Mouse (Mus musculus) midbrain, embryonic 12.5 days (tissue): ENCODE measurements around the gene Ppp2ca. TPM values are rescaled to one million over a fixed set of nuclear protein-coding genes. Genes with fewer than 3 reads are reported as not detected.
"Not testable (repeated sequence)": the region's sequence is repeated elsewhere in the genome, so short reads cannot be mapped to it uniquely, and the experiment has no call there.

Experiments
- ATAC-seq: fragments of 200-750 bp; cut with Nextera tagmentation; 2 replicates; pipeline ENCODE4 v1.8.0; 2017; ENCODE audit warnings: low read depth, moderate TSS enrichment, moderate library complexity; ENCODE audit not compliant: low FRiP score
- H3K27ac ChIP-seq: fragments of 300-500 bp; sonication (generic); replicated peaks from 2 replicates; pipeline ENCODE4 v1.5.1; 2016; ENCODE audit warnings: mild to moderate bottlenecking
- H3K27me3 ChIP-seq: fragments of 300-500 bp; sonication (generic); 2 replicates; pipeline ENCODE4 v1.6.1; 2016; ENCODE audit warnings: mild to moderate bottlenecking
- H3K36me3 ChIP-seq: fragments of 300-500 bp; sonication (generic); 2 replicates; pipeline ENCODE4 v1.6.1; 2016
- H3K4me1 ChIP-seq: fragments of 300-500 bp; sonication (generic); 2 replicates; pipeline ENCODE4 v1.6.1; 2016
- H3K4me2 ChIP-seq: fragments of 300-500 bp; sonication (generic); replicated peaks from 2 replicates; pipeline ENCODE4 v1.6.1; 2016; ENCODE audit warnings: mild to moderate bottlenecking, moderate library complexity
- H3K4me3 ChIP-seq: fragments of 300-500 bp; sonication (generic); 2 replicates; pipeline ENCODE4 v1.5.1; 2016; ENCODE audit warnings: mild to moderate bottlenecking
- H3K9ac ChIP-seq: fragments of 300-500 bp; sonication (generic); replicated peaks from 2 replicates; pipeline ENCODE4 v1.6.1; 2016; ENCODE audit warnings: mild to moderate bottlenecking, moderate library complexity
- H3K9me3 ChIP-seq: fragments of 300-500 bp; sonication (generic); 2 replicates; pipeline ENCODE4 v1.6.1; 2016; ENCODE audit warnings: mild to moderate bottlenecking
- WGBS: fragments of 180-500 bp; shearing (Covaris S2); methylation state at CpG from one replicate; pipeline ENCODE4 v1.1.7; 2016; 5-methylcytosine and 5-hydroxymethylcytosine counted together
- polyA plus RNA-seq: library from polyadenylated mRNA; unstranded; fragments of >200 nt; fragmentation: Nextera tagmentation; extraction: Ambion mirVana; gene quantifications from 2 replicates; pipeline ENCODE4 v1.2.1, GENCODE M21; 2016

Ppp2ca gene
- polyA plus RNA-seq, 1 experiment from 2014 or later: 128 TPM

DNA sequence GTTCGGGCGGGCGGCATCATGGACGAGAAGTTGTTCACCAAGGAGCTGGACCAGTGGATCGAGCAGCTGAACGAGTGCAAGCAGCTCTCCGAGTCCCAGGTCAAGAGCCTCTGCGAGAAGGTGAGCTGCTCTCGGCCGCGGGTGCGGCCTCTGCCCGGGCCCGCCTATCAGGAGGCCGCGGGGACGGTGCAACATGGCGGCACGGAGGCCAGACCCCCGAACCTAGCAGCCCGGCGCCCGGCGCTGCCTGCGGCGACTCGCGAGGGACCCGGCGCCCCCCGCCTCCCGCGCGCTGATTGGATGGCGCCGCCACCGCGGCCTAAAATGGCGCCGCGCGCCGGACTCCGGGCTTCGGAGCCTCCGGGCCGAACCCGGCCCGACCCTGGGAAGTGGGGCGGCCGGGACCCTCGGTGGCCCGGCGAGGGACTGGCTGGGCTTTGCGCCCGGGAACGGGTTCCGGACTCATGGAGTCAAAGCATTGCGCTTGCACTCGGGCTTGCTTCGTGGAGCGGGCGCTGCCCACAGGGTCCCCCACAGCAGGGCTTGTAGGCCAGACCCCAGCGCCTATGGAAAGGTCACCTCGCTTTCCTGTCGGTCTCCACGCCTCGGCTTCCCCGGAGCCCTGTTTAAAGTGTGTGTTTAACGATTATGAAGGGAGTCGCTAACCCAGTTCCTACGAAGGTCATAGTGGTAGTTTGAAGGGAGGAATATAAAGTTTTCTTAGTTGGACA lies 715 bp downstream of the Ppp2ca start:
- ATAC-seq: peak; percentile 83
- peaks cover 34% of the 10 kb centered on the region for H3K4me1 ChIP-seq
- H3K4me3 ChIP-seq: peak overlapping the region; percentile 100
- no peaks in the 10 kb centered on the region for H3K36me3 ChIP-seq
- H3K9me3 ChIP-seq: no peaks in the 10 kb centered on the region
- WGBS: 0% methylated on average over 49 of the region's 72 CpGs
- H3K4me2 ChIP-seq: peak overlapping the region; percentile 86
- peak overlapping the region; percentile 99 for H3K27ac ChIP-seq
- H3K27me3 ChIP-seq: no peaks in the 10 kb centered on the region
- H3K9ac ChIP-seq: peak overlapping the region; percentile 99

DNA sequence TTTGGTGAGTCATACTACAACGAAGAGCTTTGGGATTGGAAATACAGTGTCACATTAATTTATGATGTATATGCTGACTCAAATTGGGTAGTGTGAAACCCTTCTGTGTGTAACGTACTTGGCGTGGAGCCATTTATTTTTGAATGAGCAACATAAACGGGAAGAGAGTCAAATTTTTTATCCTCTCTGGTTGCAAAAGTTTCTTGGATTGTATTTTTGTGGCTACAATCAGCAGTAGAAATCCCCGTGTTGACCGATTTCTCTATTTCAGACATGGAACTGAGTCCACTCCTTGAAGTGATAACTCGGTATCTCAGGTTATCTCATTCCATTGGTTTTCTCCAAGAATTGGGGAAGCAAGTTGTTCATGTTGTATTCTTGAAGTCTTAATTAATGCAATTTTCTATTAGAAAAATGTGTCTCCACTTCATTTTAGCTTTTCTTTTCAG lies 1.3 kb downstream of the Ppp2ca start:
- peak overlapping the region; percentile 100 for H3K4me3 ChIP-seq
- peak overlapping the region; percentile 86 for H3K4me2 ChIP-seq
- WGBS: 7% methylated on average over 7 of the region's 7 CpGs
- H3K4me1 ChIP-seq: peaks cover 34% of the 10 kb centered on the region
- H3K9ac ChIP-seq: peak overlapping the region; percentile 99
- no peaks in the 10 kb centered on the region for H3K9me3 ChIP-seq
- ATAC-seq: no peak
- H3K27ac ChIP-seq: peak overlapping the region; percentile 99
- H3K36me3 ChIP-seq: no peaks in the 10 kb centered on the region
- H3K27me3 ChIP-seq: no peaks in the 10 kb centered on the region

DNA sequence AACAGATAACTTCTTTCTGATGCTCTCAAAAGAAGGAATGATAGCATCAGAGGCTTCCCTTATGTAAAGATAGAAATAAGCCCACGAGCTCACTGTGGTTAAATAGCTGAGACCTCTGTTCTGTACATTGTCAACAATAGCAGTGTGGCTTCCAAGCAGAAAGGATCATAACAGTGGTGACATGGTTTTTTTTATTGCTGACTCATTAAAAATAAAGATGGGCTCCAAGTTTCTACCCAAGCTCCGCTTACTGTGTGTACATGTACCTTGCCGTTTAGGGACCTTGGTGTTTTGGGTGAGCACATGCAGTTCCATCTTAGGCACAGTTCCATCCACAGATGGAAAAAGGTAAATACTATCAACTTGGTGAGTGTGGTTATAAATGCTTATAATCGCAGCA lies 4.5 kb downstream of the Ppp2ca start:
- Histone ChIP-seq H3K9ac (no peak overlapping the region), H3K9me3 (no peaks in the 10 kb centered on the region), H3K36me3 (no peaks in the 10 kb centered on the region), H3K27me3 (no peaks in the 10 kb centered on the region), H3K27ac (no peak overlapping the region), H3K4me2 (no peak overlapping the region), H3K4me1 (peaks cover 32% of the 10 kb centered on the region), H3K4me3 (no peak overlapping the region)
- WGBS: 89% methylated on average over 4 of the region's 4 CpGs
- ATAC-seq: no peak

DNA sequence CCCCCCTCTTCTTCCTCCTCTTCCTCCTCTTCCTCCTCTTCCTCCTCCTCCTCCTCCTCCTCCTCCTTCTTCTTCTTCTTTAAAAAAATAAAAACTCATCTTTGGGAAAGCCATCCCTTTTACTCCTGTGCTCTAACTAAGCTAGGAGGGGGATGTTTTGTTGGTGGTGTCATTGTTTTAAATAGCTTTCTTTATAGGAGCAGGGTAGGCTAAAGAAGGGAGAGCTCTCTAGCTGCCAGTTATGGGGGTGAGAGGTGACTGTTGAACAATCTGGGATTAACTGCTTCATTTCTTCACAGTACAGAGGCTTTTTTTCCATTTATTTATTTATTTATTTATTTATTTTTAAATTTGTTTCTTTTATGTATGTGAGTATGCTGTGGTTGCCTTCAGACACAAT lies 7.0 kb downstream of the Ppp2ca start:
- Histone ChIP-seq H3K9me3 (no peaks in the 10 kb centered on the region), H3K36me3 (no peaks in the 10 kb centered on the region), H3K9ac (no peak overlapping the region), H3K4me3 (no peak overlapping the region), H3K27me3 (no peaks in the 10 kb centered on the region), H3K4me2 (no peak overlapping the region), H3K27ac (no peak overlapping the region), H3K4me1 (peaks cover 22% of the 10 kb centered on the region)
- no peak for ATAC-seq

DNA sequence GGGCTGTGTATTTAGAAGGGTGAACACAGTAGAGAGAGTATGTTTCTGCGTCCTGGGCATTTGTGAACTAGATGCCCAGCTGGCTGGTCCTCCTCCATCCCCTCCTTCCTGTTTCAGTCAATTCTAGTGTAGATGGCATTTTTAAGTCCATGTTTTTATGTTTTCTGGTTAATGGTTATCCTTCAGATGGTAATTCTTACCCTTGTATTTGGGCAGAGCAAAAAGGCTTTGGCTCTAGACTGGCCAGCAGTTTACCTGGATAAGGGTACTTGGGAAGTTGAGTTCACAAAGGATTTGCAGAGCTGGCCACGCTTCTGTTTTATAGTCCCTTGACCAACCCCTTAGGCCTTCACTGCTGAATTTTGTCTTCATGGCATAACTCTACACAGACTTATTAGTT lies 7.6 kb downstream of the Ppp2ca start:
- WGBS: 96% methylated on average over 2 of the region's 2 CpGs
- Histone ChIP-seq H3K36me3 (no peaks in the 10 kb centered on the region), H3K4me2 (no peak overlapping the region), H3K4me1 (peaks cover 16% of the 10 kb centered on the region), H3K27ac (no peak overlapping the region), H3K27me3 (no peaks in the 10 kb centered on the region), H3K9me3 (no peaks in the 10 kb centered on the region), H3K9ac (no peak overlapping the region), H3K4me3 (no peak overlapping the region)
- no peak for ATAC-seq

DNA sequence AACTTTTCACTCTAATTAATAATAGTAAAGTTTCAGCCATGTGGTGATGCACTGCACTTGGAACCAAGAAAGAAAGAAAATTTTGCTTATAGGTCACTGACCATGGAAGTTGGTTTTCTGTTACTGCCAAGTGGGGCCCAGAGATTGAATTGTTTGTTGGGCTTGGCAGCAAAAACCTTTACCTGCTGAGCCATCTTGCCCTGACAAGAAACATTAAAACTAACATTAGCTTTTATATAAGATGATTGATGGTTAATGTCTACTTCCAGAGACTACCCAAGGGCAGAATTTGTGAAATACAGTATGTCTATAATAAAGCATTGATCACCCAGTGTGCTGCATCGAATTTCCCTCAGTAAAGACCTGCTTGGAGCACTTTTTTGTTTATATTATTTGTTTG lies 8.0 kb downstream of the Ppp2ca start:
- Histone ChIP-seq H3K9ac (no peak overlapping the region), H3K36me3 (no peaks in the 10 kb centered on the region), H3K4me1 (peaks cover 16% of the 10 kb centered on the region), H3K27me3 (no peaks in the 10 kb centered on the region), H3K27ac (no peak overlapping the region), H3K4me3 (no peak overlapping the region), H3K4me2 (no peak overlapping the region), H3K9me3 (no peaks in the 10 kb centered on the region)
- WGBS: 96% methylated on average over 1 of the region's 1 CpGs
- ATAC-seq: no peak

DNA sequence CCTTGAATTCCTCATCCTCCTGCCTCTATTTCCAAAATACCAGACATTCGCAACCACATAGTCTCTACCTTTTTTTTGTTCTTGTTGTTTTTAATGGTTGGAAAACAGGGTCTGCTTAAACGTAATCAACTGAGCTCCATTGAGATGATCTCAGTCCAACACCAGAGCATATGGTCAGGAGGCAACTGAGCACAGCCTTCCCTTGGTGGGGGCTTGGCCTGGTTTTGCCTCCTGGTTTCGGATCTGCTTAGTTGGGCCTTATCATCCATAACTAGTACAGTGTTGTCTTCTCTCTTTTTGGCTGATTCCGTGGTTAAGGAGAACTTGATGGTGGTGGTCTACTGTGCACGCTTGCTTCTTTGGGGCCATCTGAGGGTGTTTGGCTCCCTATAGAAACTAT lies 10.3 kb downstream of the Ppp2ca start:
- no peaks in the 10 kb centered on the region for H3K9me3 ChIP-seq
- no peak overlapping the region for H3K4me2 ChIP-seq
- no peaks in the 10 kb centered on the region for H3K36me3 ChIP-seq
- no peaks in the 10 kb centered on the region for H3K27me3 ChIP-seq
- ATAC-seq: no peak
- 93% methylated on average over 5 of the region's 5 CpGs for WGBS
- H3K4me1 ChIP-seq: peaks cover 6% of the 10 kb centered on the region; the same call in 1 of the 2 replicates
- no peak overlapping the region for H3K9ac ChIP-seq
- no peak overlapping the region for H3K27ac ChIP-seq
- no peak overlapping the region for H3K4me3 ChIP-seq

DNA sequence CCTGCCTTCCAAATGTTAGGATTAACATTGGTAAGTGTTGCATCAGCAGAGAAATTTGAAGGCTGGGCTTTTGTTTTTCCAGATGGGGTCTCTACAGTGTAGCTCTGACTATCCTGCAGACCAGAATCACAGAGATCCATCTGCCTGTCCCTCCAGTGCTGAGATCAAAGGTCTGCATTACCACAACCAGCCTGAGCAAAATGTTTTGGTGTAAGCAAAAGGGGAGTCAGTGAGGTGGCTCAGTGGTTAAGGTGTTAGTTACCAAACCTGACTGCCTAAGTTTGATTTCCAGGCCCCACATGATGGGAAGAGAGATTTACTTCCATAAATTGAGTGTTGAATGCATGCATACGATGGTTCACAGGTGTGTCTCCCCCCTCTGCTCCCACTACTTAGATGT lies 10.9 kb downstream of the Ppp2ca start:
- Histone ChIP-seq H3K9ac (no peak overlapping the region), H3K27ac (no peak overlapping the region), H3K4me3 (no peak overlapping the region), H3K4me2 (no peak overlapping the region), H3K36me3 (0 out of 2 replicates have a peak, but pooled peaks cover 2% of the 10 kb centered on the region), H3K27me3 (no peaks in the 10 kb centered on the region), H3K4me1 (peaks cover 6% of the 10 kb centered on the region; the same call in 1 of the 2 replicates), H3K9me3 (no peaks in the 10 kb centered on the region)
- WGBS: 88% methylated on average over 1 of the region's 1 CpGs
- ATAC-seq: no peak

DNA sequence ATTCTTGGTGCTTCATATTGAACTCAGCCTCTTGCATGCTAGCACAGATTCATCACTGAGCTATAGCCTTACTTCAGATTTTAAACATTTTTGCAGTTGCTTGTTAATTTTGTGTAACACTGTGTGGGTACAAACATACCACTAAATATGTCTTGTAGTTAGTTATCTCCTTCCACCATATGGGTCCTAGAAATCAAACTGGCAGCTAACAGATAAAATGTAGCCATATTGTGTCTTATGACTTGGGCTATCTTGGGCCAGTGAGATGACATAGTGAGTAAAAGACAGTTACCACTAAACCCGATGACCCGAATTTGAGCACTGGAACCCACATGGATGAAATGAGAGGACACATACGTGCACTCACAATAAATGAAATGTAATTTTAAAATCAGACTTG lies 17.0 kb downstream of the Ppp2ca start:
- H3K36me3 ChIP-seq: peaks cover 60% of the 10 kb centered on the region
- H3K4me3 ChIP-seq: no peak overlapping the region
- 0 out of 2 replicates have a peak, but pooled peaks cover 4% of the 10 kb centered on the region for H3K9me3 ChIP-seq
- H3K27ac ChIP-seq: no peak overlapping the region
- ATAC-seq: no peak
- no peaks in the 10 kb centered on the region for H3K27me3 ChIP-seq
- 0 out of 2 replicates have a peak, but pooled peaks cover 4% of the 10 kb centered on the region for H3K4me1 ChIP-seq
- WGBS: 96% methylated on average over 3 of the region's 3 CpGs
- H3K4me2 ChIP-seq: no peak overlapping the region
- no peak overlapping the region for H3K9ac ChIP-seq

DNA sequence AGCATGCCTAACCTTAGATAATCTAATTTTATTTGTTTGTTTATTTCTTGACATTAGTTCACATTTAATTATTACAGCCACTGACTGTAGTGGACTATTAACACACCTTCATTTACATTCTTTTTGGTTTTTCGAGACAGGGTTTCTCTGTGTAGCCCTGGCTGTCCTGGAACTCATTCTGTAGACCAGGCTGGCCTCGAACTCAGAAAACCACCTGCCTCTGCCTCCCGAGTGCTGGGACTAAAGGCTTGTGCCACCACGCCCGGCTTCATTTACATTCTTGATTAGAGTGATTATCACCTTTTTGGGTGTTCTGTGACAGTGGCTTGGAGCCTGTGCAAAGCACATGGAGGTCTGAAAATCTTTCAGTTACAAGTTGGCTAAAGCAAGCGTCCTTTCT lies 17.6 kb downstream of the Ppp2ca start:
- not testable (repeated sequence) for ATAC-seq, H3K4me2 ChIP-seq, H3K4me3 ChIP-seq, H3K27ac ChIP-seq, H3K27me3 ChIP-seq, H3K9me3 ChIP-seq, H3K4me1 ChIP-seq, H3K9ac ChIP-seq
- WGBS: 95% methylated on average over 6 of the region's 6 CpGs
- peaks cover 64% of the 10 kb centered on the region for H3K36me3 ChIP-seq

DNA sequence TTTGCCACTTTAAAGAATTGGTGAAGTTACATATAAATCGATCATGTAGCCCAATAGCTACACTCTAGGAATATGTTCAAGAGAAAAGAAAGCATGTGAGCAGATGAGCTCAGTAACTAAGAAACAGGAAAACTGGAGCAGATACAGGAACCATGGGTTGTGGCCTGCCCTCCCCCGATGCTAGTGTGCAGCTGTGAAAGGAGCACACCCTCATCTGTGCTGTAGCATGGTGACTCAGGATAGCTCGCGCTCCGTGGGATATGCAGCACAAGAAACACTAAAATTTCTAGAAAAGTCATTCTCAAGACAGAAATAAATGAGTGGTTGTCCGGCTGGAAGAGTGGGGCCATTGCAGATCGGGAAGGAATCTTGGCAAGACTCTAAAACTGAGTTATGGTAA lies 18.7 kb downstream of the Ppp2ca start:
- WGBS: 96% methylated on average over 7 of the region's 7 CpGs
- no peak overlapping the region for H3K4me2 ChIP-seq
- no peak overlapping the region for H3K27ac ChIP-seq
- H3K4me1 ChIP-seq: no peaks in the 10 kb centered on the region
- no peak overlapping the region for H3K9ac ChIP-seq
- no peak overlapping the region for H3K4me3 ChIP-seq
- no peak for ATAC-seq
- peaks cover 74% of the 10 kb centered on the region for H3K36me3 ChIP-seq
- H3K27me3 ChIP-seq: no peaks in the 10 kb centered on the region
- H3K9me3 ChIP-seq: 0 out of 2 replicates have a peak, but pooled peaks cover 4% of the 10 kb centered on the region

DNA sequence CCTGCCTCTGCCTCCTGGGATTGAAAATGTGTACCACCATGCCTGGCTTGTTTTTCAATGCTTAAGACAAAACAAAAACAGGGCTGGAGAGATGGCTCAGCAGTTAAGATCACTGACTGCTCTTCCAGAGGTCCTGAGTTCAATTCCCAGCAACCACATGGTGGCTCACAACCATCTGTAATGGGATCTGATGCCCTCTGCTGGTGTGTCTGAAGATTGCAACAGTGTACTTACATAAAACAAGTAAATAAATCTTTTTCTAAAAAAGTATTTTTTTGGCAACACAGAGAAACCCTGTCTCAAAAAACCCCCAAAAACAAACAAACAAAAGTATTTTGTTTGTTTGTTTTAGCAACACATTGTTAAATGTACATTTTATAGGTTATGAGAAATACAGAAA lies 21.9 kb downstream of the Ppp2ca start:
- not testable (repeated sequence) for H3K9ac ChIP-seq, ATAC-seq, H3K4me1 ChIP-seq, H3K9me3 ChIP-seq, H3K4me2 ChIP-seq, H3K4me3 ChIP-seq, H3K27me3 ChIP-seq, H3K27ac ChIP-seq
- H3K36me3 ChIP-seq: peaks cover 94% of the 10 kb centered on the region

DNA sequence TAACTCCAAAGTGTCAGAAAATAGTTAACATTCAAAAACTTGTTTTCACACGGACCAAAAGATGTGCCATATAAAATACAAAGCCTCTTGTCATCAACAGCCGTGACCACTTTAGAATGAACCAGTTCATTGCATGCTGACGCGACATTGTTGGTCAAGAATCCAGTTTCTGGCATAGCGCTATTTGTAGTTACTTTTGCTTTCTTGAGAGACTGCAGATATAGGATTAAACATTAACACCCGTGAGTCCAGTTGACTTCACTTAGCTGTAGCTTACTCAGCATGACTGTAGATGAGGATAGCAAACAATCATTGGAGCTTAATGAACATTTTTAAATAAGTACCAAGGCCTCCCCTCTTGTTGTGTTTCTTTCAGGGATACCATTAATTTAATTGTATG lies 23.6 kb downstream of the Ppp2ca start:
- ATAC-seq: no peak
- 92% methylated on average over 6 of the region's 6 CpGs for WGBS

More for the DNA sequence above, 23.6 kb downstream of the Ppp2ca start:
- Histone ChIP-seq H3K27me3 (no peaks in the 10 kb centered on the region), H3K4me2 (no peak overlapping the region), H3K9ac (no peak overlapping the region), H3K27ac (no peak overlapping the region), H3K4me3 (no peak overlapping the region), H3K36me3 (peaks cover 80% of the 10 kb centered on the region), H3K4me1 (no peaks in the 10 kb centered on the region), H3K9me3 (0 out of 2 replicates have a peak, but pooled peaks cover 4% of the 10 kb centered on the region)
